Mouse (Mus musculus): Measurements from ENCODE around the gene Arrdc5.

Gene Arrdc5

DNA sequence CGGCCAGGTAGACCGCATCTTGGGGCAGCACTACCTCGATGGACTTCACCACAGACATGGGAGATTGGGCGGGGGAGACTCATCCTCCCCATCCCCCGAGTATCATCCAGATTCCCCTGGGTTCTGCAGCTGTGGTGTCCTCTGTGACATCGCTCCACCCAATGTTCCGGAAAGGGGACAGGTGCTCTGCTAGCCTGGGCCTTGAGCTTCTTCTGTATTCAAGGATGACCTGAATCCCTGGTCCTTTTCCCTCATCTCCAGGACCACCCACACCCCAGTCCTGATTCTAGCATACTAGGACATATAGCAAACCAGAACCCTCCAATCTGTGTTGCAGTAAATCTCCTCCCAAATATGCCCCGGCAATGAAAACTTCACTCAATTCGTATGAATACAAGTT is at the start of gene Arrdc5:
TSS of gene Arrdc5 (minus strand) at position 101 of the 400 bp plus-strand sequence.
- no peak for DNase-seq (ENCODE audit: low read depth, low spot score)

DNA sequence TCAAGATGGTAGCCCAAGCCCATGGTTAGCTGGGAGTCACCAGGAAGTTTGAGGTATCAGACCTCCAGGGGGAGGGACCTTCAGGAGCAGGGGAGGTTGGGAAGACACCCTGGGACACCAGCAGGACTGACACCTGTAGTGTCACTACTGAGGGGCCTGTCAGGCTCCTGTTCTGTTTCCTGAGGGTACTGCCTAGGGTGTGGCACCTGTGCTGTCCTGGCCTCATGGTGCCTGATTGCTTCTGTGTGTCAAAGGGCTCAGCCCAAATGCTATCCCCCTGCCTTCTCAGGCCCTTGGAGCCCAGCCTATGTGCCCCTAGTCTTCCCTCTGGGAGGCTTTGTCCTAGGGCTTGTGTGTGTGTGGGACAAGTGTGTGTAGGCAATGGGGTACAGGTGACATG is 48.5 kb upstream of the Arrdc5 start:
- DNase-seq (ENCODE audit: low read depth, low spot score) = no peak

DNA sequence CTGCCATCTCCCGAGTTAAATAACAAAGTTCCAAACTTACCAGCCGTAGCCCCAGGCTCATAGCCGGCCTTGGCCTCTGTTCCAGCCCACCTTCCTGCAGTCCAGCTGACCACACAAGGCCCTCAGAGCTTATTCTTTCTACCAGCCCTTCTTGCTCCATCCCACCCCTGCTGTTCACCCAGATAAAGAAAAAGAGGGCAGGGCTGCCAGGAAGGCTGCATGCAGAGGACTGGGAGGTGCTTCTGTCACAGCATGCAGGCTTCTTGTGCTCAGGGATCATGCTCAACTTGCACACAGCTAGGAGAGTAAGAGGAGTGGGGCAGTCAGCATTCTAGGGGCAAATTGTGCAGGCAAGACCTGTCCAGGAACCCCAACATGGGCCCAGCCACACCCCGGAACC is 48.0 kb upstream of the Arrdc5 start:
- DNase-seq (ENCODE audit: low read depth, low spot score) = no peak

DNA sequence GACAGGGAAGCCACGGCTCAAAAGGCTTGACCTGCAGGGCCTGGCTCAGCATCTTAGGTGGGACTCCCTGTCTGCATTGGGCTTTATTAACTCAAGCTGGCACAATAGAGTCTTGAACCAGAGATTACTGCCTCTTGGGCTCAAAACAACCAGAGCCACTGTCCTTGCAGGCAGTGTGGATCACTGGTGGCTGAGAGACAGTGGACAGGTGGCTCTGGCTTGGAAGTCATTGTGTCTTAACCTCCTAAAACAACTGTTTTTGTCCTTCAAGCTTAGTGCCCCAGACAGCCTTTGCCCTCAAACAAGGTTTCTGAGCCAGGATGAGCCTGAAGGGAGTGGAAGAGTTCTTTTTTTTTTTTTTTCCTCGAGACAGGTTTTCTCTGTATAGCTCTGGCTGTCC is 45.3 kb upstream of the Arrdc5 start:
- DNase-seq (ENCODE audit: low read depth, low spot score) = no peak

DNA sequence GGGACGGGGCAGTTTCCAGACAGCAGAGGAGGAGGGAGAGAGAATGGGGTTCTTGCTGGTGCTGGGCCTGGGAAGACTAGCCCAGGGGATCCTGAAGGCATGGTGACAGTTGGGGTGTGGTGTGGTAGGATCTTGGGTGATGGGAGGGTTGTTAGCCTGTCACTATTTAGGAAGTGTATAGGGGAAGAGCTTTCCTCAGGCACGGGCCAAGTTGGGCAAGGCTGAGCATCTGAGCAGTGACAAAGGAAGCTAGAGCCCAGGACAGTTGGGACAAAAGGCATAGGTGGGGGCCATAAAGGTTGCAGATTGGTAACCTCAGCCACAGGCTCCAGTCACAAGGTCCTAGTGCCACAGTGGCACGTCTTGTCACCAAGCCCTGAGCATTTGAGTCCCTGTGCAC is 43.4 kb upstream of the Arrdc5 start:
- DNase-seq (ENCODE audit: low read depth, low spot score) = no peak

DNA sequence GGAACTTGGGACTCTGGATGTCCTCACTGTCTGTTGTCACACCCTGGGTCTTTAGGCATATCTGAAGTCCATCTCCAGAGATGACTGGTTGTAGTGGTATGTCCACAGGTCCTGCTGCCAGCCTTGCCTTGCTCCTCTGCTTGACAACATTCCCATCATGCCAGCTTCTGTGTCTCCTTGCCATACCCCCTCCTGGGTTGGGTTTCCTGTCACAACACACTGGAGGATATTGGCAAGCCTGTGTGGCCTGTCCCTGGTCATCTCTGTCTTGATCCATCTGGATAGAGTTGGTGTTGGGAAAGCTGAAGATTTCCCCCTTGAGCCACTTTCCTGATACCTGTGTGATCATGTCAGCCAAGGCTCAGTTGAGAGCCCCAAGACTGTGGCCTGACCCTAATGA is 40.6 kb upstream of the Arrdc5 start:
- DNase-seq (ENCODE audit: low read depth, low spot score) = peak; percentile 87

DNA sequence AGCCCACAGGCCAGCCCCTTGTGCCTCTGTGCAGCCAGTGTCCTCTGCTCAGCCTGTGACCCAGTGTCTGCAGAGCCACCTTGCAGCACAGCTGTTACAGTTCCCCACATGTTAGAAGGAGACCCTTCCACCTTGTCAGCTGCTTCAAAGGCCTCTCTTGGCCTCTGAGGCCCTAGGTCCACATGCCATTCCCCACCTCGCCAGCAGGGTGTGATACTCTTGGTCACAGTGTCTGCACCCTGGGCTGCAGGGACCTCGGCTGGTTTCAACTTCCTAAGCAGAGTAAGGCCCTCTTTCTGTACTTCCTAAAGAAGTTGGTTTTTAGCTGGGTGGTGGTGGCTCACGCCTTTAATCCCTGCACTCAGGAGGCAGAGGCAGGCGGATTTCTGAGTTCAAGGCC is 38.8 kb upstream of the Arrdc5 start:
- no peak for DNase-seq (ENCODE audit: low read depth, low spot score)

DNA sequence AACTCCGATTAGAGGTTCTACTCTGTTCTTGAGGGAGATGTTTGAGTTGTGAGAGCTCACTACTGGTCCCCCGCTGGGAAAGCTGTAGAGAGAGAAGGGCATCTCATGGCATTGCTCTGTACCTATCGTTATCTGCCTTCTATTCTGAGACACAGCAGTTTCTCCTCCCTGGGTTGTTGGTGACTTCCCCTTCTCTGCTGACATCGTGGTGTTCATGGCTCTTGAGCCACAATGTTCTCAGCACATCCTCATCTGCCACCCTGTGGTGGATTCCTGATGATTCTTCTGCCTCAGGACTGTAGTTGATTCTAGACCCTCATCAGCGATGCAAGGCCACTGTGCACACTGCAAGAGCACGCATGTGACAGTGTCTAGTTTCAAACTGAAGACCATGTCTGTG is 37.7 kb upstream of the Arrdc5 start:
- no peak for DNase-seq (ENCODE audit: low read depth, low spot score)

DNA sequence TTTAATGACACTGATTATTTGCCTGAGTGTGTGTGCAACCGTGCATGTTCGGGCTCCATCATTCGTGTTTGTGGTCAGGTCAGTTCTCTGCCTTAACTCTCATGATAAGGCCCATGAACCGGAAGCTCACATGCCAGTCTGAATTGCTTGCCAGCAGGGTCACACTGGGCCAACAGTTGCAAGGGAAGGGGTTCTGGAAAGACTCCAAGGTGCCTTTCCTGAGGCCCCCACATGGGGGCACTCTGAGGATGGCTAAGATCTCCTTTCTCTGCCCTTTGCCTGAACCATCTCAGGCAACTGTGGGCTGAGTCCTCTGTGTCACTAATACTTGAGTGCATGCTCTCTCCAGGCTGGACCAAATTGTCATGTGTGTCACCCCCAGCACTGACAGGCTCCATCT is 37.1 kb upstream of the Arrdc5 start:
- peak; percentile 81 for DNase-seq (ENCODE audit: low read depth, low spot score)

DNA sequence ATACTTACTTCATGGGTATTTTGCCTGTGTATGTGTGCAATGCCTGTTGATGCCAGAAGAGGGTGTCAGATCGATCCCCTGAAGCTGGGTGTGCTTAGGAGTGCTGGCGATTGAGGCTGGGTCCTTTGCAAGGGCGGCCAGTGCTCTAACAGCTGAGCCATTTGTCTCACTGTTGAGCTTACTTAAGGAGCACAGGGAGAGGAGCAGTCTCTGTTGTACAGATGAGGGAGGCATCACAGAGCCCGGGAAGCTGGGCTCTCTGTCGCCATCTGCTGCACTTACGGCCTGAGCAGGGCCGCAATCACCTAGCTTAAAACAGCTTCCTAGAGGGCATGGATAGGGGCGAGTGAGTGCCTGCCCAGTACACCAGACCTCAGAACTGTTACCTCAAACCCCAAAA is 32.9 kb upstream of the Arrdc5 start:
- DNase-seq (ENCODE audit: low read depth, low spot score) = peak; percentile 39

DNA sequence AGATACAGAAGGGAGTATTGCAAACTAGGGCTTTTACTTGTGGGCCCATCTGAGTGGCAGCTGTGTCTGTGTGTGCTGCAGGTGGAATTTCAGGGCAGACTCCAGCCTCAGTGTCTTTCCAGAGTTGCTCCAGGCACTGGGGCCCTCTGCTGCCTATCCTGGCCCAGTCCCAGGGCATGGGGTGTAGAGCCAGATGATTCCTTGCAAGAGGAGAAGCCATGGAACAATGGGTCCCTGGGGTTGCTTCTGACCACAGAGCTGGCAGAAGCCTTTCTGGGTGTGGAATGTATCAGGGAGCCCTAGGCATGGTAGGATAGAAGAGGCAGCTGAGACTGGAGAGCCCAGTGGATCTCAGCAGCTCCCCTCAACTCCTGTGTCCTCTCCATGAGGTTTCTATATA is 31.2 kb upstream of the Arrdc5 start:
- peak; percentile 36 for DNase-seq (ENCODE audit: low read depth, low spot score)

DNA sequence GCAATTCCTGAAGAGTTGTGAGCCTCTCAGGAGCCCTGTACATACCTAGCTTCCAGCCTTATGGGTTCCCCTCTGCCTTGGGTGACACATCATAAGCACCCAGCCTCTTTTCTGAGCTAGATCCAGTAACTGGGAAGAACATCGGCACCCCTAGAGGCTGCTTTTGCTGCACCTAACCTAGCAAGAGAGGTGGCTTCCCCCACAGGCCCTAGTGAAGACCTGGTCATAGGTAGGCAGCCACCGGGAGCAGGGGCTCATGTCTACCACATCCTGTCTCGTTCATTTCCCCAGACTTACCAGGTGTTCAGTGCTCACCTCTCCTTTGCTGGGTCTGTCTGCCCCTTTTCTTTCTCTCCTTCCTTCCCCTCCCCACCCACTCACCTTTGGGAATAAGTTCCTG is 30.3 kb upstream of the Arrdc5 start:
- DNase-seq (ENCODE audit: low read depth, low spot score) = peak; percentile 40

DNA sequence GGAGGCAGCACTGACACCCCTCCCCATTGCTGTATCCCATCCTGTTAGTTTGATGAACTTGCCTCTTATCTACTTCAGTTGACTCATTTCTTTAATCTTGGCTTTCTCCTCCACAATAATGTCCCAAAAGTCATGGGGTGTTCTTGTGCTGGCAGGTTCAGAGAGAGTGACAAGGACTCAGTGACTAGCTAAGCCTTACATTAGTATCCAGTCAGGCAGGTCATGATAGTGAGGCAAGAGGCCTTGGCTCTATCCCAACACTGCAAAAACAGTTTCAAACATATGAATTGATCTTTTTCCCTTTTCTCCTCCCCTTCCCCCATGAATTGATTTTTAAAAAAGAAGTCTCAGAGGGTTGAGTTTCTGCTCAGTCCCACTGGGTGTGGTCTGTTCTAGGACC is 29.2 kb upstream of the Arrdc5 start:
- no peak for DNase-seq (ENCODE audit: low read depth, low spot score)

DNA sequence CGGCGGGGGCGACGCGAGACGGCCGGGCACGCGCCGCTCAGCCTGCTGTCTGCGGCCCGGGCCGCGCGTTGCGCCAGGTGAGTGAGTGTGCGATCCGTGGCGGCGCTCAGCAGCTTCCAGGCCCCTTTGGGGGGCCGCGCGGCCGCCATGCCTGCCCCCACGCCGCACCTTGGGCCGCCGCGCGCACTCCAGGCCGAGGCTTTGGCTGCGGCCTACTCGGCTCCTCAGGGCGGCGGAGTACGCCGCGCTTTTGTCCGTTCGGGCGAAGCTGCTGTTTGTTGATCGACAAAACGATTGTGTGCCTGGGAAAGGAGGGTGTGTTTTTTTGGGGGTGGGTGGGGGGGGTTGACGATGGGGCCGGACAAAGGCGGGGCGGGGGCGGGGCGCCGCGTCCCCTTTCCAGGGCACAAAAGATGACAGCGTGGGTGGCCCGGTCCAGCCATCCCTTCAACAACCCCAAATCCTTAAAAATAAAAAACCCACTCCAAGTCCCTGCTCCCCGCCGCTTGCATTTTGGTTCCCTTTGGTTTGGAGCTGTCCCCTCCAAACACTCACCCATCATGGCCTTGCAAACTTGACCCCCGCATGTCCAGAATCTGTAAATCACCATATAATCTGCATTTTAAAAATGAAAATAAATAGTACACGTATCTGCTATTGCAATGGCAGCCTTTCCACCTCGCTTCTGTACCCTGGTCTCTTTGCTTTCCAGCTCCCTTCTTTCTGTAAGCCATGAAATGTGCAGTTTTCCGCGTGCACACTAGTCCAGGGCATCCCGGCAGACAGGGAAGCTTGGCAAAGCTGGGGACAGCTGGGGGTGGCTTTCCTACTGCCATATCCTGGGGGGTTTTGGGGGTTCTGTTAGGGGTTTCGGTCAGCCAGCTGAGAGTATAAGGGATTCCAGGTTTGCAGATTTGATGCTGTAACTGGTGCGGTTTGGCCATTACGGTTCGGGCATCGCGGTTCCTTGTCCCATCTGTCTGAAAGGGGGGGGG is 26.4 kb upstream of the Arrdc5 start:
- DNase-seq (ENCODE audit: low read depth, low spot score) = peak; percentile 36

DNA sequence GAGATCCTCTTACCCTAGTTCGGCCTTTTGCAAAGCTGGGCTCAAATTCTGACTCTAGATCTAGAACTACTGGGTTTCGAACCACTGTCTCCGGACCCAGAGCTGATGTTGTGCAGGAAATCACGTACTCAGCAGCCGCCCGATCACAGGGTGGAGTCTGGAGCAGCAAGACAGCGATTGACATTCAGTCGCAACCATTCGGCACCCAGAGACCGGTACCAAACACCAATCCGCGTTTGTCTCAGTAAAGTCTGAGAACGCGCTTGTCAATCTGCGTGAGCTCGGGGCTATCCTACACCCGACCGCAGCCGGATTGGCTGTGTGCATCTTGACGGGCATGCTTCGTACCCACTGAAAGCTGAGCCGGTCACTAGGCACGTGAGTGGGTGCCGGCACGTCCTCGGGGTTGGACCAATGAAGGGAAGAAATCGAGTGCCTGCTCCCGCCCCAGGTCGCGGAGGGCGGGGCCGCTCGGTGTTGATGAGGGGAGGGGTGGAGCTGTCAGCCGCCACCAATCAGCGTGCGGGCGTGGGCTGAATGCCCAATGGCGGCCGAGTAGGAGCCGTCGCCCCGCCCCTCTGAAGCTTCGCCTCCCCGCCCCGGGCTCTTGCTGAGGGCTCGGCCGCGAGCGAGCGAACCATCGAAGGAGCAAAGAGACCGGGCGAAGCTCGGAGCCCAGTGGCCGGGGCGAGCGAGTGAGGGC is 25.5 kb upstream of the Arrdc5 start, which contains the start of gene Kdm4b:
TSS of gene Kdm4b (plus strand) at position 613 of the 703 bp plus-strand sequence.
- peak; percentile 100 for DNase-seq (ENCODE audit: low read depth, low spot score)

DNA sequence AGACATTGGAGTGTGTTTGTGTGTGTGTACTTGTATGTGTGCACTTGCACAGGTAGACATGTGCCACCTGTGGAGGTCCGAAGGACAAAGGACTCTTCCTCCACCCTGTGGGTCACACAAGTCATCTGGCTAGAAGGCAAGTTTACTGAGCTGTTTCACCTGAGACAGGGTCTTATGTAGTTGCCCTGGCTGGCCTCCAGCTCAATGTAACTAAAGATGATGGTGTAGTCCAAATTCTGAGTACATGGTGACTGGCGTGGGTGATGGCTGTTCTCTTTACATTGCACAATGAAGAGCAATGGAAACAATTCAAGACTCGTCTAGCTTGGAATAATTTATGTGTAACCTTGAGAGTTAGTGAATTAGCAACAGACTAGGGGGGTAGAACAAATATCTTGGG is 24.3 kb upstream of the Arrdc5 start:
- DNase-seq (ENCODE audit: low read depth, low spot score) = no peak

DNA sequence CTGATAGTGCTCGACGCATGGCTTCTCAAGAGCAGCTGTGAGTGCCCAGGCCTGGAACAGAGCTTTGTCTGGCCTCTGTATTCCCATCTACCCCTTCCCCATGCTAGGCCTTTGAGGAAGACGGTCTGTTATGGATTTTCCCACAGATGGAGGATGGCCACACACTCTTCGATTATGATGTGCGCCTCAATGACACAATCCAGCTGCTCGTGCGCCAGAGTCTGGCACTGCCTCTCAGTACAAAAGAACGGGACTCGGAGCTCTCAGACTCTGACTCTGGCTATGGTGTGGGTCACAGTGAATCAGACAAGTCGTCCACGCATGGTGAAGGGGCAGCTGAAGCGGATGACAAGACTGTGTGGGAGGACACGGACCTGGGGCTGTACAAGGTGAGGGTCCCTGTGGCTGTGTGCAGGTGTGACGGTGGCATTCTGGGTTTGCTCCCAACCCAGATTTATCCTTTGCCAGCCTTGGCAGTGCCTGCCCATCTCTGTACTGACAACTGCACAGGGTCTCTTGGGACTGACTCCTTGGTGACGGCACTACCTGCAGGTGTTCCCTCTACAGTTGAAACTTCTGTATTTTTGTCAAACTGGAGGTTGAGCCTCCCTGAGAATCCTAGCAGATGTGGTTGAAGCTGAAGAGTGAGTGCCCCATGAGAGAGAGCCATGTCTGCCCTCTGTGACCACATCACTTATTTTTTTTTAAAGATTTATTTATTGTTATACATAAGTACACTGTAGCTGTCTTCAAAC is 9.3 kb upstream of the Arrdc5 start:
- DNase-seq (ENCODE audit: low read depth, low spot score) = no peak

DNA sequence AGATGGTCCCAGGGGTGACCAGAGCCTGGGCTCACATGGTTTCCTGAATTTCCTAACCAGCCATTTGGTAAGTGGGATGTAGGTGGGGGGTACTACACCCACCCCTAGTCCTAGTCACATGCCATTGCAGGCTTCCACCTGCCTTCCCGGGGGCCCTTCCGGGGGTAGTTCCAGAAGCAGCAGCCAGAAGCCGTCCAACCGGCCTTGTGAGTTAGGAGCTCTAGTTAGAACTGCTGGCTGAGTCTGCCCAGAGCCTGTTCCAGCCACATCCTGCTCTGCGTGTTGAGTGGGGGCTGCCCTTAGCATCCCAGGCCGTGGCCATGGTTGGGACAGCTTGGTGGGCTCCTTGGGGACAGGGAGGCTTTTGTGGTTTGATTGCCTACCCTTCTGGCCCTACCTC is 8.0 kb upstream of the Arrdc5 start:
- DNase-seq (ENCODE audit: low read depth, low spot score) = no peak

DNA sequence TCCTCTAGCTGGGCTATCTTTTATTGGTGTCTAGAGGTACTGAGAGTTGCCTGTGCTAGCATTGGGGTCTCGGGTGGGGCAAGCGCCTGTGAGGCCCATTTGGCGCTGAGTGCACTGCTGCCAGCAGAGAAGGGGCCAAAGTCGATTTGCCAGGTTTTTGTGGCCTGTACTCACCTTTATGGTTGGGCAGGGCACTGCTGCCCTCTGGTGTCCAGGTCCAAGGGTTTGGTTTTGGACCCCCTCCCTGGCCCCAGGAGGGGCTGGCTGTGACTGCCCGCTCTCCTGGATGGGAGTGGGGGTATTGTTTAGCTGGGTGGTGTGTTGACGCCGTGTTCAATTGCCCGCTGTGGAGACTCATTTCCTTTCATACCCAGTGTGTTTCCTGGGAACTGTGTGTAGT is 5.7 kb upstream of the Arrdc5 start:
- DNase-seq (ENCODE audit: low read depth, low spot score) = no peak

DNA sequence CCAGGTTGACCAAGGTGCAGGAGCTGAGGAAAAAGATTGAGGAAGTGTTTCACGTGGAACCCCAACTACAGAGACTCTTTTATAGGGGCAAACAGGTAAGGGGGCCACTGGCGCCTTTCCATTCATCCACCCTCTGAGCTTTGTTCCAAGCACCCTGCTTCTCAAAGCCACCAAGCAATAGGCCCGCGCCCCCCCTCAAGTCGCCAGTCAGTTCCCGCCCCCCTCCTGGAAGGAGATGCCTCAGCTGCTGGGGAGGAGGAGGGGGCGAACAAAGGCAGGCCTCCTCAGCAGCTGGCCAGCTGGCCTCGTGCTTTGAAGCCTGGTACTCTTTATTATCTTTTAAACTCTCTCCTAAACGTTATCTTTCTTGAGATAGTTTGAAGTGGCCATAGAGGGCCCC is 5.1 kb upstream of the Arrdc5 start:
- no peak for DNase-seq (ENCODE audit: low read depth, low spot score)

DNA sequence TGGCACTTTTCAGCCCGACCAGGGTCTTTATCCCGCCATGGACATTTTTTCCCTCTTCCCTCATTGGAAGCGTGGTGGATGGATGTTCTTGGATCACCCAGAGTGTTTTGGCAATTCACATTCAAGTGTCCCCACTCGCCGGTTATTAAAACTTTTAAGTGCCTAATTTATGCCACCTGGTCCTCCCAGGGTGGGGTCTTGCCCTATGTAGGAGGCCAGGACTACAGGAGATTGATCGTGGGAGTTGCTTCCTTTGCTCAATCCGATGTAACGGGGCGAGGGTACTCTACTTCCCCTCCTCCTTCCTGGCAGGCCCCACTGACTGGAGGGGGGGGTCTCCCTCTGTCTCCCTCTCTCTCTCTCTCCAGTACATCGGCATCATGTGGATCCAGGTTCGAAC is 4.6 kb upstream of the Arrdc5 start:
- DNase-seq (ENCODE audit: low read depth, low spot score) = no peak

Data from brain, adult 2 months (tissue).